Mouse (Mus musculus) lung, postnatal 0 days (tissue): ENCODE results near the gene Pagr1b. TPM values are rescaled to one million over a fixed set of nuclear protein-coding genes. Genes with fewer than 3 reads are reported as not detected.
A peak's percentile ranks its signal among the peaks of the same experiment; 100 is the strongest.

Source experiments
- ATAC-seq: fragments of 200-750 bp; cut with Nextera tagmentation; 2 replicates; pipeline ENCODE4 v1.8.0; 2017; ENCODE audit warnings: moderate library complexity
- DNase-seq: peaks from one replicate; pipeline ENCODE4 v3.0.0-alpha.2; 2016; ENCODE audit warnings: low spot score
- H3K27ac ChIP-seq: fragments of 300-500 bp; sonication (generic); 2 replicates; pipeline ENCODE4 v1.5.1; 2014; ENCODE audit warnings: antibody characterized with exemption, mild to moderate bottlenecking, low read length, mixed read lengths
- H3K27me3 ChIP-seq: fragments of 300-500 bp; sonication (generic); replicated peaks from 2 replicates; pipeline ENCODE4 v1.6.1; 2014; ENCODE audit warnings: low read length, mixed read lengths; ENCODE audit not compliant: insufficient read depth
- H3K36me3 ChIP-seq: fragments of 300-500 bp; sonication (generic); 2 replicates; pipeline ENCODE4 v1.6.1; 2014; ENCODE audit warnings: low read length, mixed read lengths; ENCODE audit not compliant: insufficient read depth
- H3K4me1 ChIP-seq: fragments of 300-500 bp; sonication (generic); 2 replicates; pipeline ENCODE4 v1.6.1; 2014; ENCODE audit warnings: antibody characterized with exemption, low read depth, low read length, mixed read lengths; ENCODE audit not compliant: insufficient read depth
- H3K4me2 ChIP-seq: fragments of 300-500 bp; sonication (generic); replicated peaks from 2 replicates; pipeline ENCODE4 v1.6.1; 2014; ENCODE audit warnings: low read depth, mild to moderate bottlenecking, low read length, moderate library complexity, mixed read lengths
- H3K4me3 ChIP-seq: fragments of 300-500 bp; sonication (generic); 2 replicates; pipeline ENCODE4 v1.5.1; 2014; ENCODE audit warnings: low read depth, low read length
- H3K9ac ChIP-seq: fragments of 300-500 bp; sonication (generic); replicated peaks from 2 replicates; pipeline ENCODE4 v1.6.1; 2014; ENCODE audit warnings: low read depth, mild to moderate bottlenecking
- H3K9me3 ChIP-seq: fragments of 300-500 bp; sonication (generic); 2 replicates; pipeline ENCODE4 v1.6.1; 2016; ENCODE audit warnings: low read length, mixed read lengths
- CTCF ChIP-seq: IDR thresholded peaks from 2 replicates; pipeline ENCODE4 v1.5.1; 2016; ENCODE audit warnings: antibody characterized with exemption, mild to moderate bottlenecking
- EP300 ChIP-seq: IDR thresholded peaks from 2 replicates; pipeline ENCODE4 v1.6.1; 2016; ENCODE audit warnings: antibody characterized with exemption, mild to moderate bottlenecking, control low read depth
- WGBS: fragments of 180-500 bp; shearing (Covaris S2); extraction: QIAGEN DNeasy Blood & Tissue Kit; methylation state at CpG from one replicate; pipeline ENCODE4 v1.1.7; 2014; 5-methylcytosine and 5-hydroxymethylcytosine counted together
- polyA plus RNA-seq: library from polyadenylated mRNA; unstranded; fragments of >200 nt; fragmentation: Nextera tagmentation; extraction: Ambion mirVana; gene quantifications from 2 replicates; pipeline ENCODE4 v1.2.1, GENCODE M21; 2015

Pagr1b gene
- 1.00 and 1.1 TPM in 2 replicates for polyA plus RNA-seq

DNA sequence TGATC is at the start of gene Pagr1b:
Pagr1b (minus strand) TSS at position 4 of the 5 bp plus-strand sequence.
- DNase-seq (no peak), ATAC-seq (no peak)
- Histone ChIP-seq H3K9me3 (no peaks in the 10 kb centered on the region), H3K4me1 (peaks cover 5% of the 10 kb centered on the region; the same call in 1 of the 2 replicates), H3K27ac (peak within 1 kb of the TSS; percentile 92), H3K36me3 (no peaks in the 10 kb centered on the region), H3K4me3 (peak within 1 kb of the TSS; percentile 62), H3K4me2 (peak within 1 kb of the TSS; percentile 88), H3K27me3 (no peaks in the 10 kb centered on the region), H3K9ac (peak within 1 kb of the TSS; percentile 62)
- TF ChIP-seq CTCF (no peak), EP300 (no peak)

DNA sequence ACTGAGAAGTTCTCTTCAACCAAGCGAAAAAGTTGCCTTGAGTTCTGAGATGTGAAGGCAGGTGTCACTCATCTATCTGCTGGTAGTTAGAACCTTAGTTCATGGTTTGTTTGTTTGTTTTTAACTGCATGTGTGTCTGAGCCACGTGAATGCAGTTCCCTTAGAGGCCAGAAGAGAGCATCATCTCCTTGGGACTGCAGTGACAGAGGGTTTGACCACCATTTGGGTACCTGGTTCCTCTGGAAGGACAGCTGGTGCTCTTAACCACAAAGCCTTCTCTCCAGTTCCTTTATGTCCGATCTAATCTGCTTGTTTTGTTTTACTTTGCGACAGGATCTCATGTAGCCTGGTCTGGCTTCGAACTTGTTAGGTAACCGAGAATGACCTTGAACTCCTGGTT is 49.3 kb upstream of the Pagr1b start:
- Histone ChIP-seq H3K36me3 (no peaks in the 10 kb centered on the region), H3K27ac (no peak overlapping the region), H3K9me3 (no peaks in the 10 kb centered on the region), H3K4me1 (no peaks in the 10 kb centered on the region), H3K27me3 (no peaks in the 10 kb centered on the region), H3K4me3 (no peak overlapping the region), H3K4me2 (no peak overlapping the region), H3K9ac (no peak overlapping the region)
- DNase-seq (no peak), ATAC-seq (no peak)
- TF ChIP-seq EP300 (no peak), CTCF (peak; percentile 23)
- 82% methylated on average over 6 of the region's 6 CpGs for WGBS

DNA sequence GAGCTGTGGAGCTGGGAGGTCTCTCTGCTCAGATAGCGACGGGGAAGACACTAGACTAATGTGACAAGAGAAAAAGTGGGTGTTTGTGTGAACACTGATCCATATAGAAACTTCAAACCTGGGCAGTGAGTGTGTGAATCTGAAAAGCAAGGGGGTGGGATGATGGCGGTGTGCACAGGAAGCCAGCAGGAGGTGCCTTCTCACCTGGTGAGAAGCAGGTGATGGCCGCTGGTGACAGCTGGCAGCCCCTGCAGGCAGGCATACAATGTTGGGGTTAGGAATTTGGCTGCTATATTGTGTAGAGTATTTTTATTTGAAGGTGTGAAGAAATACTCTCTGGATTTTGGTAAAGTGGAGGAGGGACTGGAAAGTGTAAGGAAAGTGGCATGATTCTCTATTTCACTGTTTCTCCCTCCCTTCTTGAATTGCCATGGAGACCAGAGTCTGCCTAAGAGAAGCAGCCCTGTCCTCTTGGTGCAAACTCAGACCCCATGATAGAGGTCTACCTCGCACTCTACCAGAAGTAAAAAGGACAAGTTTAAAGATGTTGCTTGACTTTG is 38.8 kb upstream of the Pagr1b start:
- ATAC-seq = no peak
- no peak for DNase-seq
- H3K27me3 ChIP-seq = no peaks in the 10 kb centered on the region
- H3K9ac ChIP-seq = no peak overlapping the region
- no peaks in the 10 kb centered on the region for H3K4me1 ChIP-seq
- H3K9me3 ChIP-seq = no peaks in the 10 kb centered on the region
- H3K4me2 ChIP-seq = no peak overlapping the region
- H3K4me3 ChIP-seq = no peak overlapping the region
- H3K27ac ChIP-seq = no peak overlapping the region
- no peaks in the 10 kb centered on the region for H3K36me3 ChIP-seq
- 51% methylated on average over 5 of the region's 5 CpGs for WGBS
- TF ChIP-seq EP300 (no peak), CTCF (peak; percentile 44)

DNA sequence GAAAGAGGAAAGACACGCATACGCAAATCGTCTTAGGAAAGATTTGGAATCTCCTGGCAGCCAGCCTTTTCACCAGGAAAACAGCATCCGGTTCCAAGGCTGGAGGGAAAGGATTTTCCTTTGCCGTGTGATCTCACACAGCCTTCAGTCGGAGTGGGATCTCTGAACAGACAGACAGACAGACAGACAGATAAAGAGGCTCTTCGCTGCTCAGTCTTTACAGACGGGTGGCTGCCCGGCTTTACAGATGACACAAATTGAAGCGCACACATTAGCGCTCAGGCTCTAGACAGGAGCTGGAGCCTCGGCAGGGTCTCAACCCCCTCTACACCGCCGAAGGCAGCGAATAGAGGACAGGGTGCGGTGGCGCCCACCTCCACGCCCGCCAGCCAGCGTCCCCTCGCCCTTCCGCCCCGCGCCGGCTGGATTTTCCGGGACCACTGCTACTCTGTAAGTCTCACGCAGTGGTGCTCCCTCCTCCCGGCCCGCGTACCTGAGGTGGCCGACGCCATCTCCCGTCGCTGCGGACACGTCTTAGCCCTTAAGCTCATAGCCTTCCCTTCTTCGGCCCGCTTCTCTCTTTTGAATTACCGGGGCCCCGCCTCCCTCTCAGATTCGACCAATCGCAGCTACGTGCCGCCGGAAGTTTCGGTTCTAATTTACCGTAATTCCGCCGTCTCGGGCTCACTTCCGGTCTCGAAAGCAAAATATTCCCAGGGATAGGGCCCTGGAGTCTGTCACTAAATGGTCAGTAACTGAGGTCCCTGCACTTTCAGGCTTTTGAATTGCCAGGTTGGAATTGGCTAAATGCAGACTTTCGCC is 25.8 kb upstream of the Pagr1b start, which contains the start of gene Kif22:
Kif22 (minus strand) TSS at position 621 of the 822 bp plus-strand sequence.
- DNase-seq (peak; percentile 95), ATAC-seq (peak; percentile 95)
- Histone ChIP-seq H3K27ac (peak within 1 kb of the TSS; percentile 33), H3K9ac (peak within 1 kb of the TSS; percentile 48), H3K4me1 (peaks cover 8% of the 10 kb centered on the region; the same call in 1 of the 2 replicates), H3K27me3 (no peaks in the 10 kb centered on the region), H3K9me3 (no peaks in the 10 kb centered on the region), H3K4me3 (peak within 1 kb of the TSS; percentile 80), H3K36me3 (no peaks in the 10 kb centered on the region), H3K4me2 (peak within 1 kb of the TSS; percentile 94)
- WGBS = 1% methylated on average over 53 of the region's 53 CpGs
- TF ChIP-seq EP300 (peak; percentile 38), CTCF (no peak)

DNA sequence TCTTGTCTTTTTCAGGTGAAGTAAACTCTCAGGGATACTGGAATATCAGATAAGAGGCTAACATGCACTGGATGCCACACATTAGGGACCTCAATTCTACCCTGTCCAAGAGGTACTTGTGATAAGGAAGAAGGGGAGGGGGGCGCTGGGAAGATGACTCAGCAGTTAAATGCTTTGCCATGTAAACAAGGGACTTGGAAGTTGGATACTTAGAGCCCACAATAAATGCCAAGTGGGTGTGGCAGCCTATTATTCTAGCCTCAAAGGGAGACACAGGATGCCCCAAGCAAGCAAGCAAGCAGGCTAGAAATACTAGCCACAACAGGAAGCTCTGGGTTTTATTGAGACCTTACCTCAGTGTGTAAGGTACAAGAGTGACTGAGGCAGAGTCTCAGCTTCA is 15.0 kb upstream of the Pagr1b start:
- Histone ChIP-seq H3K9me3 (no peaks in the 10 kb centered on the region), H3K36me3 (peaks cover 4% of the 10 kb centered on the region; the same call in 1 of the 2 replicates), H3K9ac (no peak overlapping the region), H3K27ac (no peak overlapping the region), H3K4me1 (no peaks in the 10 kb centered on the region), H3K4me3 (no peak overlapping the region), H3K4me2 (no peak overlapping the region), H3K27me3 (no peaks in the 10 kb centered on the region)
- ATAC-seq (no peak), DNase-seq (no peak)
- WGBS = 56% methylated on average over 1 of the region's 1 CpGs
- no peak for TF ChIP-seq EP300
- no peak for TF ChIP-seq CTCF

DNA sequence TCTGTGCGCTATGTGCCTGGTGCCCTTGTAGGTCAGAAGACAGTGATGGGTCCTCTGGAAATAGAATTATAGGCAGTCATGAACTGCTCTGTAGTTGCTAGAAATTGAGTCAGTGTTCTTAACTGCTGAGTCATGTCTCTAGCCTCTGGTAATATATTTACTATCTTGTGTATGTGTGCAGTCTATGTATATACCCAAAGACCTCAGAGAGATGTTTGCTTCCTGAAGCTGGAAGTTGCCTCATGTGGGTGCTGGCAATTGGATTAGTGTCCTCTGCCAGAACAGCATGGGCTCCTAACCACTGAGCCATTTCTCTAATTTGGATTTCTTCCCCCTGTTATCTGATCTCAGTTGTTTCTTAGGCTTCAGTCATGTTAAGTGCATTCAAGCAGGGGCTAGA is 13.9 kb upstream of the Pagr1b start:
- H3K36me3 ChIP-seq = peaks cover 4% of the 10 kb centered on the region; the same call in 1 of the 2 replicates
- ATAC-seq (no peak), DNase-seq (no peak)
- no peaks in the 10 kb centered on the region for H3K27me3 ChIP-seq
- TF ChIP-seq EP300 = no peak
- TF ChIP-seq CTCF = no peak
- no peak overlapping the region for H3K4me2 ChIP-seq
- 97% methylated on average over 1 of the region's 1 CpGs for WGBS
- no peaks in the 10 kb centered on the region for H3K4me1 ChIP-seq
- H3K4me3 ChIP-seq = no peak overlapping the region
- no peaks in the 10 kb centered on the region for H3K9me3 ChIP-seq
- no peak overlapping the region for H3K27ac ChIP-seq
- H3K9ac ChIP-seq = no peak overlapping the region
